Mouse (Mus musculus): ENCODE results near the gene Tes3-ps. TPM values are rescaled to one million over a fixed set of nuclear protein-coding genes. Genes with fewer than 3 reads are reported as not detected.

Gene Tes3-ps
- polyA plus RNA-seq, 1 experiment from 2014 or later, result 1.5 TPM

GRCm38 (mm10) chr13:49466393-49467075 lies 26.6 kb upstream of the Tes3-ps start:
- Histone ChIP-seq H3K36me3 (ENCODE audit: control insufficient read depth, insufficient read depth, low read length) (peaks cover 2% of the 10 kb centered on the region; the same call in 1 of the 2 replicates), H3K9ac (ENCODE audit: low read length) (no peak overlapping the region), H3K4me1 (replicated peaks; ENCODE audit: control insufficient read depth, insufficient read depth, low read length) (no peaks in the 10 kb centered on the region), H3K27ac (ENCODE audit: low read depth, low read length) (no peak overlapping the region), H3K4me2 (ENCODE audit: low read depth, low read length, severe bottlenecking) (no peak overlapping the region), H3K4me3 (ENCODE audit: low read depth, low read length) (no peak overlapping the region), H3K27me3 (ENCODE audit: control insufficient read depth, insufficient read depth, low read length) (no peaks in the 10 kb centered on the region), H3K9me3 (ENCODE audit: control insufficient read depth, low read length) (no peaks in the 10 kb centered on the region)
- 81% methylated on average over 11 of the region's 11 CpGs for WGBS
- DNase-seq (ENCODE audit: low spot score), result no peak
- no peak for ATAC-seq (replicated peaks; ENCODE audit: low FRiP score)

- Histone ChIP-seq H3K4me3 (ENCODE audit: low read depth, low read length) (no peak overlapping the region), H3K9ac (ENCODE audit: low read length) (no peak overlapping the region), H3K27ac (ENCODE audit: low read depth, low read length) (no peak overlapping the region), H3K9me3 (ENCODE audit: control insufficient read depth, low read length) (no peaks in the 10 kb centered on the region), H3K4me1 (replicated peaks; ENCODE audit: control insufficient read depth, insufficient read depth, low read length) (no peaks in the 10 kb centered on the region), H3K36me3 (ENCODE audit: control insufficient read depth, insufficient read depth, low read length) (peaks cover 2% of the 10 kb centered on the region; the same call in 1 of the 2 replicates), H3K4me2 (ENCODE audit: low read depth, low read length, severe bottlenecking) (no peak overlapping the region), H3K27me3 (ENCODE audit: control insufficient read depth, insufficient read depth, low read length) (no peaks in the 10 kb centered on the region)
- ATAC-seq (replicated peaks; ENCODE audit: low FRiP score), result no peak
- no peak for DNase-seq (ENCODE audit: low spot score)
- WGBS, result 82% methylated on average over 2 of the region's 2 CpGs
These were observed 25.5 kb upstream of the Tes3-ps start for GRCm38 (mm10) chr13:49467585-49467984.

- Histone ChIP-seq H3K9ac (ENCODE audit: low read length) (no peak overlapping the region), H3K4me1 (replicated peaks; ENCODE audit: control insufficient read depth, insufficient read depth, low read length) (no peaks in the 10 kb centered on the region), H3K4me2 (ENCODE audit: low read depth, low read length, severe bottlenecking) (no peak overlapping the region), H3K36me3 (ENCODE audit: control insufficient read depth, insufficient read depth, low read length) (peaks cover 2% of the 10 kb centered on the region; the same call in 1 of the 2 replicates), H3K27me3 (ENCODE audit: control insufficient read depth, insufficient read depth, low read length) (no peaks in the 10 kb centered on the region), H3K27ac (ENCODE audit: low read depth, low read length) (no peak overlapping the region), H3K9me3 (ENCODE audit: control insufficient read depth, low read length) (no peaks in the 10 kb centered on the region), H3K4me3 (ENCODE audit: low read depth, low read length) (no peak overlapping the region)
- 92% methylated on average over 5 of the region's 5 CpGs for WGBS
- DNase-seq (ENCODE audit: low spot score) (no peak), ATAC-seq (replicated peaks; ENCODE audit: low FRiP score) (no peak)
These were observed 24.1 kb upstream of the Tes3-ps start for GRCm38 (mm10) chr13:49469002-49469401.

GRCm38 (mm10) chr13:49470319-49470718 lies 22.8 kb upstream of the Tes3-ps start:
- no peak overlapping the region for H3K27ac ChIP-seq (ENCODE audit: low read depth, low read length)
- H3K4me1 ChIP-seq (replicated peaks; ENCODE audit: control insufficient read depth, insufficient read depth, low read length), result no peaks in the 10 kb centered on the region
- WGBS, result 86% methylated on average over 4 of the region's 4 CpGs
- H3K27me3 ChIP-seq (ENCODE audit: control insufficient read depth, insufficient read depth, low read length), result no peaks in the 10 kb centered on the region
- H3K9ac ChIP-seq (ENCODE audit: low read length), result no peak overlapping the region
- H3K9me3 ChIP-seq (ENCODE audit: control insufficient read depth, low read length), result no peaks in the 10 kb centered on the region
- DNase-seq (ENCODE audit: low spot score), result no peak
- H3K4me2 ChIP-seq (ENCODE audit: low read depth, low read length, severe bottlenecking), result no peak overlapping the region
- ATAC-seq (replicated peaks; ENCODE audit: low FRiP score), result no peak
- no peak overlapping the region for H3K4me3 ChIP-seq (ENCODE audit: low read depth, low read length)
- H3K36me3 ChIP-seq (ENCODE audit: control insufficient read depth, insufficient read depth, low read length), result no peaks in the 10 kb centered on the region

GRCm38 (mm10) chr13:49470806-49471205 lies 22.3 kb upstream of the Tes3-ps start:
- DNase-seq (ENCODE audit: low spot score), result no peak
- Histone ChIP-seq H3K36me3 (ENCODE audit: control insufficient read depth, insufficient read depth, low read length) (no peaks in the 10 kb centered on the region), H3K9me3 (ENCODE audit: control insufficient read depth, low read length) (no peaks in the 10 kb centered on the region), H3K9ac (ENCODE audit: low read length) (no peak overlapping the region), H3K27ac (ENCODE audit: low read depth, low read length) (no peak overlapping the region), H3K4me1 (replicated peaks; ENCODE audit: control insufficient read depth, insufficient read depth, low read length) (no peaks in the 10 kb centered on the region), H3K27me3 (ENCODE audit: control insufficient read depth, insufficient read depth, low read length) (no peaks in the 10 kb centered on the region), H3K4me2 (ENCODE audit: low read depth, low read length, severe bottlenecking) (no peak overlapping the region), H3K4me3 (ENCODE audit: low read depth, low read length) (no peak overlapping the region)
- 77% methylated on average over 4 of the region's 4 CpGs for WGBS
- ATAC-seq (replicated peaks; ENCODE audit: low FRiP score), result no peak

GRCm38 (mm10) chr13:49471981-49472675 lies 21.0 kb upstream of the Tes3-ps start:
- ATAC-seq (replicated peaks; ENCODE audit: low FRiP score) (no peak), DNase-seq (ENCODE audit: low spot score) (no peak)
- Histone ChIP-seq H3K9ac (ENCODE audit: low read length) (no peak overlapping the region), H3K27me3 (ENCODE audit: control insufficient read depth, insufficient read depth, low read length) (no peaks in the 10 kb centered on the region), H3K4me2 (ENCODE audit: low read depth, low read length, severe bottlenecking) (no peak overlapping the region), H3K9me3 (ENCODE audit: control insufficient read depth, low read length) (no peaks in the 10 kb centered on the region), H3K4me1 (replicated peaks; ENCODE audit: control insufficient read depth, insufficient read depth, low read length) (no peaks in the 10 kb centered on the region), H3K27ac (ENCODE audit: low read depth, low read length) (no peak overlapping the region), H3K36me3 (ENCODE audit: control insufficient read depth, insufficient read depth, low read length) (no peaks in the 10 kb centered on the region), H3K4me3 (ENCODE audit: low read depth, low read length) (no peak overlapping the region)
- 73% methylated on average over 4 of the region's 4 CpGs for WGBS

GRCm38 (mm10) chr13:49472676-49473005 lies 20.5 kb upstream of the Tes3-ps start:
- ATAC-seq (replicated peaks; ENCODE audit: low FRiP score) (no peak), DNase-seq (ENCODE audit: low spot score) (no peak)
- Histone ChIP-seq H3K9ac (ENCODE audit: low read length) (no peak overlapping the region), H3K27me3 (ENCODE audit: control insufficient read depth, insufficient read depth, low read length) (no peaks in the 10 kb centered on the region), H3K4me3 (ENCODE audit: low read depth, low read length) (no peak overlapping the region), H3K27ac (ENCODE audit: low read depth, low read length) (no peak overlapping the region), H3K4me1 (replicated peaks; ENCODE audit: control insufficient read depth, insufficient read depth, low read length) (no peaks in the 10 kb centered on the region), H3K9me3 (ENCODE audit: control insufficient read depth, low read length) (no peaks in the 10 kb centered on the region), H3K36me3 (ENCODE audit: control insufficient read depth, insufficient read depth, low read length) (no peaks in the 10 kb centered on the region), H3K4me2 (ENCODE audit: low read depth, low read length, severe bottlenecking) (no peak overlapping the region)
- WGBS, result 95% methylated on average over 6 of the region's 6 CpGs

GRCm38 (mm10) chr13:49477887-49478286 lies 15.2 kb upstream of the Tes3-ps start:
- 91% methylated on average over 3 of the region's 3 CpGs for WGBS

More at GRCm38 (mm10) chr13:49477887-49478286, 15.2 kb upstream of the Tes3-ps start:
- no peaks in the 10 kb centered on the region for H3K4me1 ChIP-seq (replicated peaks; ENCODE audit: control insufficient read depth, insufficient read depth, low read length)
- no peak for ATAC-seq (replicated peaks; ENCODE audit: low FRiP score)
- H3K9ac ChIP-seq (ENCODE audit: low read length), result no peak overlapping the region
- no peaks in the 10 kb centered on the region for H3K36me3 ChIP-seq (ENCODE audit: control insufficient read depth, insufficient read depth, low read length)
- no peaks in the 10 kb centered on the region for H3K27me3 ChIP-seq (ENCODE audit: control insufficient read depth, insufficient read depth, low read length)
- H3K4me2 ChIP-seq (ENCODE audit: low read depth, low read length, severe bottlenecking), result no peak overlapping the region
- H3K9me3 ChIP-seq (ENCODE audit: control insufficient read depth, low read length), result no peaks in the 10 kb centered on the region
- H3K27ac ChIP-seq (ENCODE audit: low read depth, low read length), result no peak overlapping the region
- H3K4me3 ChIP-seq (ENCODE audit: low read depth, low read length), result no peak overlapping the region
- no peak for DNase-seq (ENCODE audit: low spot score)
